ENCODE assay signal across 7 mouse cellular contexts in the genomic region with DNA sequence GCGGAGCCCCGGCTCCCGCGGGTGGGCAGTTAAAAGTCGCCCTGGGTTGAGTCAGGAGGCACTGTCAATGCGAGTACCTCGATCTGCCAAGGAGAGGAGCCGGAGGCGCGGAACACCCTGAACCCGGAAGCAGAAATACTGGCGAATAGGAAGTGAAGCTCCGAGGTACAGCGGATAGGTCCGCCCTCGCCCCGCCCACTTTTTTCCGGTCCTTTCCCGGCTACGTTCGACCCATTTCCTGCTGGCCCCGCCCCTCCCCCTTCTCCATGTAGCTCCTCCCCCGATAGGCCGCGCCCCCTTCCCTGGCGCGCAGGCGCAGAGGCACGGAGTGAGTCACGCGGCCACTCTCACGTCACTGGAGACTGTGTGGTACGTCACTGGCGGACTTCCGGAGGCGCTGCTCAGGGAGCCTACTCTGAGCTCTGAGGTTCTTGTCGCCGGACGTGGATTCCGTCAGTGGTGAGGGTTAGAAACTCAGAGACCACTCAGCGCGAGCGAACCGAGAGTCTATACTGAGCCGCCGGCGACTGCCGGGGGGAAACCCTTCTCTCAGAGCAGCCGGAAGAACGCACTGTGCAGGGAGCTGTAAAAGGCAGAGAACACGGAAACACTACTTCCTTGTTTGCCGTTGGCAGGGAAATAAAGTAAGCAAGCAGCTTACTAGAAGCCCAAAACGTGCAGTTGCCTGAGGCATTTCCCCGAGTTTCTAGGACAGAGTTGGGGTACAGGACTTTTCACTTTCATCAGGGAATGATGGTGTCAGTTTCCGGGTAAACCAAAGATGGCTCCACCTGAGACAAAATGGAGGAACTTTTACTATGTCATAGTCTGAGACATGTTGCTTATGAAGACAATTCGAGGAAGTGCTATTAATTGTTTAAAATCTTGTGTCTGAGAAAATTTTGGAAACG. TPM values are rescaled to one million over a fixed set of nuclear protein-coding genes. Genes with fewer than 3 reads are reported as not detected.
DNase-seq lines count a peak whose midpoint lies in the region; ATAC-seq lines count a peak whose summit lies in the region.

TSS of gene Usp38 (minus strand) at position 140 of the 911 bp plus-strand sequence.

- H3K9me3 ChIP-seq in embryonic facial prominence, embryonic 12.5 days: no peaks in the 10 kb centered on the region
- H3K9me3 ChIP-seq in limb, embryonic 11.5 days (ENCODE audit: control insufficient read depth, low read length): no peaks in the 10 kb centered on the region
- no peaks in the 10 kb centered on the region for H3K9me3 ChIP-seq in midbrain, embryonic 14.5 days (ENCODE audit: control insufficient read depth, low read length)

- H3K36me3 ChIP-seq in embryonic facial prominence, embryonic 12.5 days: peaks cover 6% of the 10 kb centered on the region
- no peaks in the 10 kb centered on the region for H3K36me3 ChIP-seq in limb, embryonic 11.5 days (ENCODE audit: control insufficient read depth, insufficient read depth, low read length)
- peaks cover 9% of the 10 kb centered on the region for H3K36me3 ChIP-seq in midbrain, embryonic 14.5 days (ENCODE audit: control insufficient read depth, insufficient read depth, low read length)

- H3K4me1 ChIP-seq in embryonic facial prominence, embryonic 12.5 days: peaks cover 21% of the 10 kb centered on the region
- no peaks in the 10 kb centered on the region; the same call in 1 of the 2 replicates for H3K4me1 ChIP-seq in limb, embryonic 11.5 days (ENCODE audit: control insufficient read depth, insufficient read depth, low read length)
- peaks cover 25% of the 10 kb centered on the region for H3K4me1 ChIP-seq in midbrain, embryonic 14.5 days (ENCODE audit: control insufficient read depth, insufficient read depth, low read length)

- H3K27me3 ChIP-seq in embryonic facial prominence, embryonic 12.5 days: no peaks in the 10 kb centered on the region
- H3K27me3 ChIP-seq in limb, embryonic 11.5 days (ENCODE audit: control insufficient read depth, insufficient read depth, low read length): no peaks in the 10 kb centered on the region
- H3K27me3 ChIP-seq in midbrain, embryonic 14.5 days (ENCODE audit: control insufficient read depth, insufficient read depth, low read length): no peaks in the 10 kb centered on the region

- H3K4me3 ChIP-seq in embryonic facial prominence, embryonic 12.5 days: peak within 1 kb of the TSS; percentile 96
- peak within 1 kb of the TSS; percentile 95 for H3K4me3 ChIP-seq in limb, embryonic 11.5 days (ENCODE audit: low read depth, low read length)
- H3K4me3 ChIP-seq in midbrain, embryonic 14.5 days (replicated peaks; ENCODE audit: low read depth, low read length): peak within 1 kb of the TSS; percentile 95

- peak; percentile 100 for DNase-seq in adrenal gland, postnatal 25 days
- DNase-seq in heart, adult 11 months: peak; percentile 100
- peak; percentile 99 for DNase-seq in kidney, adult 18-20 months
- peak; percentile 100 for DNase-seq in limb, embryonic 11.5 days (ENCODE audit: low spot score)
- DNase-seq in midbrain, embryonic 14.5 days: peak; percentile 100
- DNase-seq in spleen, adult 18-20 months: peak; percentile 99

- H3K27ac ChIP-seq in embryonic facial prominence, embryonic 12.5 days: peak within 1 kb of the TSS; percentile 86
- peak within 1 kb of the TSS; percentile 63; the same call in 1 of the 2 replicates for H3K27ac ChIP-seq in limb, embryonic 11.5 days (replicated peaks; ENCODE audit: low read depth, low read length)
- peak within 1 kb of the TSS; percentile 93 for H3K27ac ChIP-seq in midbrain, embryonic 14.5 days (replicated peaks; ENCODE audit: low read depth, low read length)

- 3% methylated on average over 57 of the region's 57 CpGs for WGBS in embryonic facial prominence, embryonic 12.5 days
- 3% methylated on average over 57 of the region's 57 CpGs for WGBS in limb, embryonic 11.5 days
- WGBS in midbrain, embryonic 14.5 days: 3% methylated on average over 57 of the region's 57 CpGs

- H3K4me2 ChIP-seq in embryonic facial prominence, embryonic 12.5 days (replicated peaks): peak within 1 kb of the TSS; percentile 99
- peak within 1 kb of the TSS; percentile 97 for H3K4me2 ChIP-seq in limb, embryonic 11.5 days (ENCODE audit: low read depth, severe bottlenecking)
- H3K4me2 ChIP-seq in midbrain, embryonic 14.5 days (ENCODE audit: low read length): peak within 1 kb of the TSS; percentile 99

- peak; percentile 96 for ATAC-seq in embryonic facial prominence, embryonic 12.5 days (ENCODE audit: insufficient number of reproducible peaks, insufficient read depth, low FRiP score, low TSS enrichment)
- ATAC-seq in limb, embryonic 11.5 days (ENCODE audit: insufficient number of reproducible peaks, low FRiP score, low TSS enrichment, low read depth): peak; percentile 98
- peak; percentile 99 for ATAC-seq in midbrain, embryonic 14.5 days (ENCODE audit: low FRiP score, low TSS enrichment)

- peak within 1 kb of the TSS; percentile 90 for H3K9ac ChIP-seq in embryonic facial prominence, embryonic 12.5 days
- H3K9ac ChIP-seq in limb, embryonic 11.5 days (ENCODE audit: low read length): peak within 1 kb of the TSS; percentile 75
- peak within 1 kb of the TSS; percentile 87 for H3K9ac ChIP-seq in midbrain, embryonic 14.5 days (replicated peaks; ENCODE audit: low read length)

RNA-seq across cellular contexts. Expression of gene Usp38, which starts in this region (rescaled TPM):
- total RNA-seq in adrenal gland, postnatal 25 days (2021): 22.5 and 24.7 TPM in 2 replicates
- 27.2 and 28.0 TPM in 2 replicates for polyA plus RNA-seq in embryonic facial prominence, embryonic 12.5 days (2016; fragmentation: Nextera tagmentation; extraction: Ambion mirVana)
- polyA plus RNA-seq in limb, embryonic 11.5 days (2014; fragmentation: Nextera tagmentation; extraction: Ambion mirVana): 27.2 and 27.7 TPM in 2 replicates
- polyA plus RNA-seq in midbrain, embryonic 14.5 days (2014; fragmentation: Nextera tagmentation; extraction: Ambion mirVana): 19.4 and 27.2 TPM in 2 replicates

Comparison
In these comparisons a context has a peak if more than half of its experiments do, and no peak if none do; other contexts are left out.
1. Peak in every context shown above with its lines: DNase-seq, ATAC-seq, H3K4me3 ChIP-seq and H3K27ac ChIP-seq.